Mouse (Mus musculus): Measurements from ENCODE around the gene Tlcd1. TPM values are rescaled to one million over a fixed set of nuclear protein-coding genes. Genes with fewer than 3 reads are reported as not detected.

Gene Tlcd1
- polyA plus RNA-seq, 1 experiment from 2014 or later: 14.2 TPM

DNA sequence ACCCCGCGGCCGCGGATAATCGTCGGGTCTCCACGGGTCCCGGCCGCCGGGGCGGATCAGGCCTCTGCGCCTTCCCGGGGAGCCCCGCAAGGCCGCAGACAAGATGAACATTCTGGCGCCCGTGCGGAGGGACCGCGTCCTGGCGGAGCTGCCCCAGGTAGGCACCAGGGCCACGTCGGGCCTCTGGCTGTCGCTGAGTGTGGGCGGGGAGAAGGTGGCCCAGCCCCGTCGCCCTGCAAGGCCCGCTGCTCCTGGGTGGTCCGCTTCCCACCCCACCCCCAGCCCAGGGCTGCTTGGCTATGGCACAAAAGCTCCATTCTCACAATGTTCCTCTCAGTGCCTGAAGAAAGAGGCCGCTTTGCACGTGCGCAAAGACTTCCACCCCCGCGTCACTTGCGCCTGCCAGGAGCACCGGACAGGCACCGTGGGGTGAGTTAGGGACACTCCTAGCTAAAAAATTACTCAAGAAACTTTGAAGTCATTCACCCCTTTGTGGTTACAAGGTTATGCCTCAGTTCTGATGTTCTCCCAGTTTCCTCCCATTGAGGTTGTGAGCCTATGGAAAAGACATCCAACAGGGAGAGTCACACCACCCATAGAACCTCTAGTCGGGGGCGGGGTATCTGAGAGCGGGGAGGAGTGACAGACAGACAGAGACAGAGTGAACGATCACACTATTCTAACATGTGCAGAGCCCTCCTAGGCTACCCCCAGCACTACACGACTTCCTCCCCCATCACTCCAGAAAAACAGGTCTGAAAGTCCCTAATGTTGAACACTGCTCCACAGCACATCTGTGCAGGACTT is 12.9 kb downstream of the Tlcd1 start:
- peak; percentile 73 for ATAC-seq (ENCODE audit: insufficient number of reproducible peaks, low FRiP score)
- peak overlapping the region; percentile 66 for H3K4me3 ChIP-seq
- under 1% methylated on average over 42 of the region's 42 CpGs for WGBS

GRCm38 (mm10) chr11:78190041-78190440 is 13.5 kb downstream of the Tlcd1 start:
- WGBS: 74% methylated on average over 6 of the region's 6 CpGs
- no peak for ATAC-seq (ENCODE audit: insufficient number of reproducible peaks, low FRiP score)
- Histone ChIP-seq H3K9me3 (replicated peaks) (no peaks in the 10 kb centered on the region), H3K27ac (ENCODE audit: poor library complexity, severe bottlenecking) (peak overlapping the region; percentile 95; the same call in 1 of the 2 replicates), H3K27me3 (replicated peaks) (no peaks in the 10 kb centered on the region), H3K9ac (0 out of 2 replicates have a peak overlapping the region, but pooled peaks have one; percentile 90), H3K4me3 (peak overlapping the region; percentile 66), H3K4me2 (peak overlapping the region; percentile 86), H3K4me1 (replicated peaks) (peaks cover 19% of the 10 kb centered on the region), H3K36me3 (peaks cover 28% of the 10 kb centered on the region)

More for the DNA sequence above, 12.9 kb downstream of the Tlcd1 start:
- peak overlapping the region; percentile 95 for H3K27ac ChIP-seq (ENCODE audit: poor library complexity, severe bottlenecking)
- no peaks in the 10 kb centered on the region for H3K9me3 ChIP-seq (replicated peaks)
- peak overlapping the region; percentile 90 for H3K9ac ChIP-seq
- H3K36me3 ChIP-seq: peaks cover 28% of the 10 kb centered on the region
- peaks cover 15% of the 10 kb centered on the region for H3K4me1 ChIP-seq (replicated peaks)
- no peaks in the 10 kb centered on the region for H3K27me3 ChIP-seq (replicated peaks)
- H3K4me2 ChIP-seq: peak overlapping the region; percentile 86

DNA sequence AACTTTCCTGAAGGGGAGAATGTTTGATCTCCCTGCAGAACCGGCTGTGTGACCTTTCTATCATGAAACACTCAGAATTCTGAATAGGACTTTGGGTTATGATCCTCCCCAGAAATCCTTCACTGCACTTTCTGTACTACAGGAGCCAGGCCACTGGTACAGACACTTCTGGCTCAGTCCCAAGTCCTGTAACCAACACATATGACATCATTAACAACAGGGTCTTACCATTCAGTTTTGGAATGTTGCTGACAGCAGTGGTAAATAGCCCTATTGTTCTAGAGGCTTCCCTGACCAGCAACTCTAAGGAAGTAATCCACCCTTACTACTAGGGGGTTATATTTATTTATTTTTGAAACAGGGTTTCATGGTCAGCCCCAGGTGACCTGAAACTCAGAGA is 16.6 kb downstream of the Tlcd1 start, which contains the start of gene Proca1:
Proca1 (plus strand) TSS at position 280 of the 400 bp plus-strand sequence.
- peak within 1 kb of the TSS; percentile 58 for H3K4me3 ChIP-seq
- H3K9me3 ChIP-seq (replicated peaks): no peaks in the 10 kb centered on the region
- no peak within 1 kb of the TSS for H3K9ac ChIP-seq
- no peak for ATAC-seq (ENCODE audit: insufficient number of reproducible peaks, low FRiP score)
- peaks cover 23% of the 10 kb centered on the region for H3K4me1 ChIP-seq (replicated peaks)
- peak within 1 kb of the TSS; percentile 87 for H3K4me2 ChIP-seq
- no peaks in the 10 kb centered on the region for H3K27me3 ChIP-seq (replicated peaks)
- H3K36me3 ChIP-seq: peaks cover 28% of the 10 kb centered on the region
- H3K27ac ChIP-seq (ENCODE audit: poor library complexity, severe bottlenecking): no peak within 1 kb of the TSS
- 70% methylated on average over 1 of the region's 1 CpGs for WGBS

GRCm38 (mm10) chr11:78194411-78195100 is 18.0 kb downstream of the Tlcd1 start:
- Histone ChIP-seq H3K9ac (peak overlapping the region; percentile 68), H3K27ac (ENCODE audit: poor library complexity, severe bottlenecking) (peak overlapping the region; percentile 56), H3K4me1 (replicated peaks) (peaks cover 20% of the 10 kb centered on the region), H3K36me3 (peaks cover 28% of the 10 kb centered on the region), H3K27me3 (replicated peaks) (no peaks in the 10 kb centered on the region), H3K4me3 (peak overlapping the region; percentile 58), H3K4me2 (peak overlapping the region; percentile 87), H3K9me3 (replicated peaks) (no peaks in the 10 kb centered on the region)
- peak; percentile 82 for ATAC-seq (ENCODE audit: insufficient number of reproducible peaks, low FRiP score)
- WGBS: 3% methylated on average over 30 of the region's 30 CpGs

DNA sequence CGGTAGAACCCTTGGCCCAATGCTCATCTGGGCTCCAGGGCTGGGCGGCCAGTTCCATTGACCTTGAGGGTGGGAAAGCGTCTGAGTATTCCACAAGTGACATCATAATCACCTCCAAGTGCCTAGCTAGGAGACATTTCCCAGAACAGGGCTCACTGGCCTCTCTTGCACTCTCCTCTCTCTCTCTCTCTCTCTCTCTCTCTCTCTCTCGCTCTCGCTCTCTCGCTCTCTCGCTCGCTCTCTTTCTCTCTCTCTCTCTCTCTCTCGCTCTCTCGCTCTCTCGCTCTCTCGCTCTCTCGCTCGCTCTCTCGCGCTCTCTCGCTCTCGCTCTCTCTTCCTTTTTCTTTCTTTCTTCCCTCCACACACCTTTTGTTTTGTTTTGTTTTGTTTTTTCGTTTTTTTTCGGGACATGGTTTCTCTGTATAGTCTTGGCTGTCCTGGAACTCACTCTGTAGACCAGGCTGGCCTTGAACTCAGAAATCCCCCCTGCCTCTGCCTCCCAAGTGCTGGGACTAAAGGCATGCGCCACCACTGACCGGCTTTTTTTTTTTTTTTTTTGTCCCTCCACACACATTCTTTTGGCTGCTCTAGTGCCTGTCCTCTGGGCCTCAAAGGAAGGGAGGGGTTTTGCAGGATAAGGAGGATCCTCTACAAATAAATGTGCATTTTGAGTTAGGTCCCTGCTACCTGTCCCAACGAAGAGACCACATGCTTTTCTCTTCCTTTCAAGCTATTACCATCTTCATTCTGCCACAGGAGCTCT is 18.8 kb downstream of the Tlcd1 start:
- Histone ChIP-seq H3K9me3 (replicated peaks) (no peaks in the 10 kb centered on the region), H3K4me2 (peak overlapping the region; percentile 87), H3K27me3 (replicated peaks) (no peaks in the 10 kb centered on the region), H3K9ac (peak overlapping the region; percentile 68), H3K36me3 (peaks cover 27% of the 10 kb centered on the region), H3K4me1 (replicated peaks) (peaks cover 12% of the 10 kb centered on the region), H3K27ac (ENCODE audit: poor library complexity, severe bottlenecking) (peak overlapping the region; percentile 56), H3K4me3 (peak overlapping the region; percentile 58)
- no peak for ATAC-seq (ENCODE audit: insufficient number of reproducible peaks, low FRiP score)
- WGBS: 54% methylated on average over 23 of the region's 23 CpGs

DNA sequence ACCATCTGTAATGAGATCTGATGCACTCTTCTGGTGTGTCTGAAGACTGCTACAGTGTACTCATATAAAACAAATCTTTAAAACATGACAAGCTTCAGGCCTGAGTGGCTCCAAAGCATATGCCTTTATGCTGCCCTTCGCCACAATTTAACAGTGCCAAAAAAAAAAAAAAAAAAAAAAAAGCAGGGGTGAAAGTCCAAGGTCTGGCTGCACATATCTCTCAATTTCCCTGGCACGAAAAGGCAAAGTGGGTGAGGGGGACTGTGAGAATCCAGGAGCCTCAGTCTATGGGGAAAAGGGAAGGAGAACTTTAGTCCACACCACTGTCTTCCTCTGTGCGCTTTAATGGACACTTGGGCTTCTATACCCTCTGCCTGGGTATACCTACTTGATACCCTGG is 25.9 kb downstream of the Tlcd1 start:
- H3K9me3 ChIP-seq (replicated peaks): no peaks in the 10 kb centered on the region
- no peak overlapping the region for H3K9ac ChIP-seq
- 91% methylated on average over 3 of the region's 3 CpGs for WGBS
- no peak for ATAC-seq (ENCODE audit: insufficient number of reproducible peaks, low FRiP score)
- H3K4me2 ChIP-seq: no peak overlapping the region
- no peaks in the 10 kb centered on the region for H3K4me1 ChIP-seq (replicated peaks)
- no peaks in the 10 kb centered on the region for H3K27me3 ChIP-seq (replicated peaks)
- H3K27ac ChIP-seq (ENCODE audit: poor library complexity, severe bottlenecking): no peak overlapping the region
- peaks cover 44% of the 10 kb centered on the region for H3K36me3 ChIP-seq
- no peak overlapping the region for H3K4me3 ChIP-seq

GRCm38 (mm10) chr11:78204287-78204686 is 27.8 kb downstream of the Tlcd1 start:
- no peak for ATAC-seq (ENCODE audit: insufficient number of reproducible peaks, low FRiP score)
- Histone ChIP-seq H3K9me3 (replicated peaks) (no peaks in the 10 kb centered on the region), H3K27me3 (replicated peaks) (no peaks in the 10 kb centered on the region), H3K4me2 (no peak overlapping the region), H3K27ac (ENCODE audit: poor library complexity, severe bottlenecking) (no peak overlapping the region), H3K36me3 (peaks cover 63% of the 10 kb centered on the region), H3K9ac (no peak overlapping the region), H3K4me3 (no peak overlapping the region), H3K4me1 (replicated peaks) (no peaks in the 10 kb centered on the region)
- 85% methylated on average over 6 of the region's 6 CpGs for WGBS

- Histone ChIP-seq H3K4me3 (no peak overlapping the region), H3K4me1 (replicated peaks) (no peaks in the 10 kb centered on the region), H3K27ac (ENCODE audit: poor library complexity, severe bottlenecking) (no peak overlapping the region), H3K27me3 (replicated peaks) (no peaks in the 10 kb centered on the region), H3K4me2 (no peak overlapping the region), H3K36me3 (peaks cover 76% of the 10 kb centered on the region), H3K9me3 (replicated peaks) (no peaks in the 10 kb centered on the region), H3K9ac (no peak overlapping the region)
- ATAC-seq (ENCODE audit: insufficient number of reproducible peaks, low FRiP score): no peak
- 87% methylated on average over 13 of the region's 13 CpGs for WGBS
Observed at GRCm38 (mm10) chr11:78205361-78206206, 29.1 kb downstream of the Tlcd1 start.

GRCm38 (mm10) chr11:78207190-78207589 is 30.7 kb downstream of the Tlcd1 start:
- Histone ChIP-seq H3K27ac (ENCODE audit: poor library complexity, severe bottlenecking) (no peak overlapping the region), H3K27me3 (replicated peaks) (no peaks in the 10 kb centered on the region), H3K4me1 (replicated peaks) (no peaks in the 10 kb centered on the region), H3K9me3 (replicated peaks) (no peaks in the 10 kb centered on the region), H3K36me3 (peaks cover 92% of the 10 kb centered on the region), H3K4me2 (no peak overlapping the region), H3K4me3 (no peak overlapping the region), H3K9ac (no peak overlapping the region)
- no peak for ATAC-seq (ENCODE audit: insufficient number of reproducible peaks, low FRiP score)
- 91% methylated on average over 7 of the region's 7 CpGs for WGBS

- WGBS: 93% methylated on average over 6 of the region's 6 CpGs
Observed at GRCm38 (mm10) chr11:78209886-78210285, 33.4 kb downstream of the Tlcd1 start.

More at GRCm38 (mm10) chr11:78209886-78210285, 33.4 kb downstream of the Tlcd1 start:
- H3K4me3 ChIP-seq: no peak overlapping the region
- no peak for ATAC-seq (ENCODE audit: insufficient number of reproducible peaks, low FRiP score)
- no peak overlapping the region for H3K9ac ChIP-seq
- H3K27me3 ChIP-seq (replicated peaks): no peaks in the 10 kb centered on the region
- H3K9me3 ChIP-seq (replicated peaks): no peaks in the 10 kb centered on the region
- no peak overlapping the region for H3K27ac ChIP-seq (ENCODE audit: poor library complexity, severe bottlenecking)
- H3K36me3 ChIP-seq: peaks cover 99% of the 10 kb centered on the region
- H3K4me2 ChIP-seq: no peak overlapping the region
- no peaks in the 10 kb centered on the region for H3K4me1 ChIP-seq (replicated peaks)

All from heart, embryonic 12.5 days (tissue).